ENCODE assay signal across 30 mouse cellular contexts in the genomic region with DNA sequence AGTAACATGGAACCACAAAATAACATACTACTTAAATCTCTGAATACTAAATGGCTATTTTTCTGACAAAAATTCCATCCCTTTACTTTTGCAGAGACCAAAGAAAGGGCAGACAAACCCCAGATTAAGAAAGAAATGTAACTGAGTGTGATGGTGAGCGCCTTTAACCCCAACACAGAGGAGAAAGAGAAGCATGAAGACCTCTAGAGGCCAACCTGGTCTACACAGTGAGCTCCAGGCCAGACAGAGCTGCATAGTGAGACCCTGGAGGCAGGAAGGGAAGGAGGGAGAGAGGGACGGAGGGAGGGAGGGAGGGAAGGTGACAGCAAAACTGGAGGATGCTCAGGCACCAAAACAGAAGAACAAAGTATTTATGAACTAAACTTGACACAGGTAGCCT. TPM values are rescaled to one million over a fixed set of nuclear protein-coding genes. Genes with fewer than 3 reads are reported as not detected.
DNase-seq lines count a peak whose midpoint lies in the region; ATAC-seq and TF ChIP-seq lines count a peak whose summit lies in the region.
"Had no signal": no experiment of that assay in that cellular context is flagged by ENCODE, and none has a peak within 500 bp of the region (broad histone marks: within the 10 kb centered on the region; RNA-seq: fewer than 3 reads in every experiment).

No protein-coding gene starts in this region.

- no peak for DNase-seq in heart, postnatal 14 days
- DNase-seq in layer of hippocampus, adult 2 months (ENCODE audit: low spot score in 2 of 2), result no peak
- no peak for DNase-seq in layer of hippocampus, adult 8-10 months (ENCODE audit: low spot score in 2 of 2)
- no peak for DNase-seq in gastrocnemius, postnatal 4 days (ENCODE audit: low spot score in 2 of 2)
- DNase-seq in right cerebral cortex, postnatal 36 days (ENCODE audit: low spot score in 2 of 2), result no peak
- DNase-seq: B cell, adult 2 months; cerebellum, adult 11 months; cerebellum, adult 9-11 months; forebrain, postnatal 0 days; gastrocnemius, postnatal 14 days; kidney, adult 11 months; kidney, postnatal 36 days; right cerebral cortex, postnatal 4 days; thymus, postnatal 25 days had no signal

- H3K27ac ChIP-seq in heart, embryonic 13.5 days (replicated peaks), result peak overlapping the region; percentile 53
- H3K27ac ChIP-seq in layer of hippocampus, adult 2 months, result peak overlapping the region; percentile 87
- peak overlapping the region; percentile 85 for H3K27ac ChIP-seq in liver, embryonic 12.5 days
- H3K27ac ChIP-seq: embryonic facial prominence, embryonic 10.5 days; hindbrain, embryonic 10.5 days; hindbrain, postnatal 0 days; kidney, embryonic 15.5 days; limb, embryonic 15.5 days; midbrain, embryonic 10.5 days had no signal

- no peak overlapping the region for H3K4me3 ChIP-seq in heart, embryonic 13.5 days
- no peak overlapping the region for H3K4me3 ChIP-seq in layer of hippocampus, adult 2 months
- H3K4me3 ChIP-seq in liver, embryonic 12.5 days, result no peak overlapping the region
- H3K4me3 ChIP-seq: embryonic facial prominence, embryonic 10.5 days; hindbrain, embryonic 10.5 days; kidney, embryonic 15.5 days; left cerebral cortex, adult 2 months; limb, embryonic 15.5 days; midbrain, embryonic 10.5 days had no signal

- H3K9me3 ChIP-seq in heart, embryonic 13.5 days, result no peaks in the 10 kb centered on the region
- H3K9me3 ChIP-seq in liver, embryonic 12.5 days (replicated peaks), result no peaks in the 10 kb centered on the region
- H3K9me3 ChIP-seq: embryonic facial prominence, embryonic 10.5 days; G1E; hindbrain, embryonic 10.5 days; kidney, embryonic 15.5 days; limb, embryonic 15.5 days; midbrain, embryonic 10.5 days had no signal

- intact Hi-C loops in heart, postnatal 14 days (cut with DNase I), result no loop called here

- no peak for TF ChIP-seq CTCF in layer of hippocampus, adult 2 months (conservative IDR thresholded peaks at IDR 0.05)

- no peaks in the 10 kb centered on the region for H3K27me3 ChIP-seq in heart, embryonic 13.5 days (replicated peaks)
- no peaks in the 10 kb centered on the region for H3K27me3 ChIP-seq in liver, embryonic 12.5 days (replicated peaks)
- H3K27me3 ChIP-seq: CH12.LX; kidney, embryonic 15.5 days; limb, embryonic 15.5 days; Patski had no signal

- H3K4me2 ChIP-seq in heart, embryonic 13.5 days, result no peak overlapping the region
- 0 out of 2 replicates have a peak overlapping the region, but pooled peaks have one; percentile 13 for H3K4me2 ChIP-seq in liver, embryonic 12.5 days
- H3K4me2 ChIP-seq: kidney, embryonic 15.5 days; limb, embryonic 15.5 days had no signal

- H3K36me3 ChIP-seq in heart, embryonic 13.5 days, result peaks cover 7% of the 10 kb centered on the region
- no peaks in the 10 kb centered on the region for H3K36me3 ChIP-seq in liver, embryonic 12.5 days
- H3K36me3 ChIP-seq: G1E; kidney, embryonic 15.5 days; limb, embryonic 15.5 days had no signal

- peaks cover 38% of the 10 kb centered on the region for H3K4me1 ChIP-seq in heart, embryonic 13.5 days
- H3K4me1 ChIP-seq in liver, embryonic 12.5 days, result peaks cover 48% of the 10 kb centered on the region
- H3K4me1 ChIP-seq: kidney, embryonic 15.5 days; limb, embryonic 15.5 days had no signal

- 33% methylated on average over 2 of the region's 2 CpGs for WGBS in heart, embryonic 13.5 days
- WGBS in liver, embryonic 12.5 days (ENCODE audit: insufficient replicate concordance), result 64% methylated on average over 2 of the region's 2 CpGs

- no peak for ATAC-seq in heart, embryonic 13.5 days (ENCODE audit: extremely low read depth, insufficient number of reproducible peaks, low FRiP score, low TSS enrichment)
- ATAC-seq in liver, embryonic 12.5 days, result peak; percentile 69
- ATAC-seq: forebrain, postnatal 0 days; hindbrain, postnatal 0 days; midbrain, embryonic 16.5 days; Patski had no signal

- H3K9ac ChIP-seq in heart, embryonic 13.5 days, result no peak overlapping the region
- H3K9ac ChIP-seq in liver, embryonic 12.5 days, result no peak overlapping the region
- H3K9ac ChIP-seq: forebrain, postnatal 0 days; kidney, embryonic 15.5 days; limb, embryonic 15.5 days had no signal

RNA-seq across cellular contexts. Expression of a gene that starts 40.7 kb away (rescaled TPM):
- 3.9 and 5.5 TPM in 2 replicates for polyA plus RNA-seq in heart, embryonic 13.5 days (2015; fragmentation: Nextera tagmentation; extraction: Ambion mirVana)
- total RNA-seq in heart, postnatal 14 days (2021), result 10 to 100 TPM; 12.6 to 16.6 TPM
- total RNA-seq in layer of hippocampus, adult 2 months (2021), result 10 to 100 TPM; 51.4 to 57.1 TPM
- 10 to 100 TPM; 53.4 to 67.8 (median 59.7) TPM for total RNA-seq in layer of hippocampus, adult 8-10 months (2022)
- 2.2 and 2.3 TPM in 2 replicates for polyA plus RNA-seq in liver, embryonic 12.5 days (2016; fragmentation: Nextera tagmentation; extraction: Ambion mirVana)
- total RNA-seq in gastrocnemius, postnatal 4 days (2021), result 10 to 100 TPM; 12.6 to 14.3 TPM

RNA-seq across cellular contexts. Expression of a gene that starts 53.8 kb away (rescaled TPM):
- polyA plus RNA-seq in heart, embryonic 13.5 days (2015; fragmentation: Nextera tagmentation; extraction: Ambion mirVana), result 29.3 and 33.0 TPM in 2 replicates
- total RNA-seq in heart, postnatal 14 days (2021), result 10 to 100 TPM; 64.2 to 64.6 TPM
- total RNA-seq in layer of hippocampus, adult 2 months (2021), result 100 to 1,000 TPM; 302 to 305 TPM
- total RNA-seq in layer of hippocampus, adult 8-10 months (2022), result 100 to 1,000 TPM; 256 to 309 (median 290) TPM
- 26.8 and 30.0 TPM in 2 replicates for polyA plus RNA-seq in liver, embryonic 12.5 days (2016; fragmentation: Nextera tagmentation; extraction: Ambion mirVana)
- 100 to 1,000 TPM; 116 to 125 TPM for total RNA-seq in gastrocnemius, postnatal 4 days (2021)

RNA-seq across cellular contexts. Expression of a gene that starts 56.1 kb away (rescaled TPM):
- polyA plus RNA-seq in heart, embryonic 13.5 days (2015; fragmentation: Nextera tagmentation; extraction: Ambion mirVana), result 14.3 and 19.2 TPM in 2 replicates
- 1 to 10 TPM in 1 of 2 experiments, under 1 TPM in 1; 0.88 to 1.7 TPM for total RNA-seq in heart, postnatal 14 days (2021)
- total RNA-seq in layer of hippocampus, adult 2 months (2021), result not detected
- 1 to 10 TPM in 2 of 4 experiments, not detected in 2; 1.0 to 1.1 TPM for total RNA-seq in layer of hippocampus, adult 8-10 months (2022)
- 0.38 TPM in 1 of 2 replicates, not detected in the other for polyA plus RNA-seq in liver, embryonic 12.5 days (2016; fragmentation: Nextera tagmentation; extraction: Ambion mirVana)
- 1,000 to 10,000 TPM; 1,287 to 1,360 TPM for total RNA-seq in gastrocnemius, postnatal 4 days (2021)
- total RNA-seq: G1E; hindbrain, postnatal 0 days; left cerebral cortex, adult 2 months; left cerebral cortex, postnatal 36 days had no signal
- polyA plus RNA-seq: cortical plate, adult 2 months; forebrain, embryonic 11.5 days; G1E; hindbrain, postnatal 0 days; midbrain, embryonic 10.5 days; Patski had no signal

Comparison
In these comparisons a context has a peak if more than half of its experiments do, and no peak if none do; other contexts are left out.
1. RNA of a gene that starts 56.1 kb away (total RNA-seq): 1,287 to 1,360 TPM in gastrocnemius, postnatal 4 days; 0.88 to 1.7 TPM in heart, postnatal 14 days, 1.0 to 1.1 TPM in layer of hippocampus, adult 8-10 months and not detected in layer of hippocampus, adult 2 months; every median in the first group is over 100 times any median in the second.
2. Peak in every context shown above with its lines, with median percentiles within 50 percentile points of each other: H3K27ac ChIP-seq.